Mouse (Mus musculus) inflammation-experienced regulatory T-cells, adult 6 months (primary cell): ENCODE results near the gene Syt11. TPM values are rescaled to one million over a fixed set of nuclear protein-coding genes. Genes with fewer than 3 reads are reported as not detected.
"Not testable (repeated sequence)": the region's sequence is repeated elsewhere in the genome, so short reads cannot be mapped to it uniquely, and the experiment has no call there.

Experiments used
- ATAC-seq: one replicate; pipeline ENCODE4 v1.8.0; 2017
- polyA plus RNA-seq, 3 experiments: library from polyadenylated mRNA; unstranded; fragments of 100-300 nt; shearing (Covaris generic); gene quantifications; one replicate each; pipeline ENCODE4 v1.2.1; 2017

Gene Syt11
- polyA plus RNA-seq, result 100 to 1,000 TPM; 105 to 132 (median 111) TPM

DNA sequence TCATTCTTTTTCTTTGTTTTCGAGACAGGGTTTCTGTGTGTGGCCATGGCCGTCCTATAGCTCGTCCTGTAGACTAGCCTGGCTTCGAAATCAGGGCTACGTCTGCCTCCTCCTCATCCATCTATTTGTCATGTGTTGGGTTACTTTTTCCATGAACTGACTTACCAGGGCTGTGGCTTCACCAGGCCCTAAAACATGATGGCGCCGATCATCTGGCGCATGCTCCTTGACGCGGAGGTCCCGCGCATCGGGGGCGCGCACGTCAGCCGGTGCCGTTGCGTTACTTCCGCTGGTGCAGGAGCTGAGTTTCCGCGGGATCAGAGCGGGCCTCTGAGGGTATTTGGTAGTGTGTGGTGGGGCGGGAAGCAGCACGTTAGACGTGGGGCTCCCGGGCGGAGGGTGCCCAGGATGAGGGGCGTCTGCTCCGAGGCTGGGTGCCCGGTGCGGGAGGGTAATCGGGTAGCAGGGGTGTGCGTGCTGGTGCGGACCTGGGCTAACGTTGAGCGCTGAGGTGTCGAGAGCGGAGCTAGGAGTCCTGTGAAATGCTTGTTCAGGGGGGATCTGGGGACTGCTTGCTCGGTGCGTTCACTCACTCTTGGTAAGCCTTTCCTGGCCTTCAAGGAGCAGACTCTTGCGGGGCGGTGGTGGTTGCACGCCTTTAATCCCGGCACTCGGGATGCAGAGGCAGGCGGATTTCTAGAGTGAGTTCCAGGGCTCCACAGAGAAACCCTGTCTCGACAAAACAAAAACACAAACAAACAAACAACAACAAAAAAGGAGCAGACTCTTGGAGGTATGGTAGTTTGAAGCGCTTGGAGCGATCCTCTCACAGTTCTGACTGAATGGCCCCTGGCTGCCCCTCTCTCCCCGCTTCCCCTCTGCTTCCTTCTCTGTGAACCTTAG is at the start of gene Syt11:
Syt11 (minus strand) TSS at position 226 of the 903 bp plus-strand sequence.
- ATAC-seq, result peak; percentile 49

DNA sequence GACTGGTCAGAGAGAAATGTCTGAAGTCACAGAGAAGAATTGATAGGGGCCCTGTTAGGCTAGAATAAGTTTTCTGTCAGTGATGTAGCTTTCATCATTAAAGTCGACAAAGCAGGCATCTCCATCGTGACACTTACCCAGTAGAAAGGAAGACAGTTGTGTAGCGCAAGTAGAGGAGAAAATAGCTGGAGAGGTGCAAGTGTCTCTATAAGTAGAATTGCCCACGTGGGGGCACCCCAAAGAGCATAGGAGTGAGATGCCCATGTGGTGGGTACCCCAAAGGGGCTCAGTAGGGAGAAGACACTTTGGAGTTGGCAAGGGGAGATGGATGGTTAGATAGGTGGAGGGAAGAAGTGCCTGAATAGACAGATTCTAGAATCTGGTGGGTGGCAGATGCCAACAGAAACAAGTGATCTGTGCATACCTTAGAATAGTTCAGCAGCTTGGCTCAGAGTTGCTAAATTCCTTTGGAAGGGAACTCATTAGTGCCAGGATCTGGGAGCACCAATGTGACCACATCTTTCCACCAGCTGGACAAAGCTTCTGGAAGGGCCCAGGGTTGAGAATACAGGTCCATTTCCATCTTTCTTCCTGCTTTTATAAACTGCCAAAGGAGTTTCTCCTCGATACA is 29.1 kb upstream of the Syt11 start:
- no peak for ATAC-seq

GRCm38 (mm10) chr3:88797507-88797906 is 22.5 kb upstream of the Syt11 start:
- not testable (repeated sequence) for ATAC-seq

- not testable (repeated sequence) for ATAC-seq
These were observed 13.1 kb upstream of the Syt11 start for GRCm38 (mm10) chr3:88788033-88788432.

- not testable (repeated sequence) for ATAC-seq
These were observed 11.8 kb upstream of the Syt11 start for GRCm38 (mm10) chr3:88786805-88787204.

- peak; percentile 48 for ATAC-seq
These were observed 11.4 kb upstream of the Syt11 start for GRCm38 (mm10) chr3:88786323-88786722.

DNA sequence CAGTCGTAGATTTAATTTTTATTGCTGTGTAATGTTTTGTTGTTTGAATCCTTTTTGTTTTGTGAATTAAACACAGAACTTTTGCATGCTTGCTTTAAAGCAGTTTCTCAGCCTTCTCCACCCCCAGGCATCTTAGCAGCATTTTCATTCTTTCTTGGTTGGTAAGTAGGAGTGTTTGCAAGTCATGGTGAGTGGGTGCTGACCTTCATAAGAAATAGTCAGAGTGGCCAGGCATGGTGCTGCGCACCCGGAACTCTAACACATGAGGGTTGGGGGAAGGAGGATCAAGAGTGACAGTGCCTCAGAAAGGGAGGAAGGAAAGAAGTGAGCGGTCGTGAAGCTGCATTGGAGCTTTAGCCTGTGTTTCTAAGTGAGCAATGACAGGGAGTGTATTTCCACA is 9.9 kb upstream of the Syt11 start:
- ATAC-seq, result no peak

- not testable (repeated sequence) for ATAC-seq
These were observed 1.8 kb downstream of the Syt11 start for GRCm38 (mm10) chr3:88773163-88773562.

GRCm38 (mm10) chr3:88772399-88772798 is 2.6 kb downstream of the Syt11 start:
- peak; percentile 70 for ATAC-seq

GRCm38 (mm10) chr3:88771941-88772280 is 3.1 kb downstream of the Syt11 start:
- not testable (repeated sequence) for ATAC-seq

- ATAC-seq, result peak; percentile 50
These were observed 3.6 kb downstream of the Syt11 start for GRCm38 (mm10) chr3:88771189-88771940.

GRCm38 (mm10) chr3:88762401-88762831 is 12.5 kb downstream of the Syt11 start:
- no peak for ATAC-seq

DNA sequence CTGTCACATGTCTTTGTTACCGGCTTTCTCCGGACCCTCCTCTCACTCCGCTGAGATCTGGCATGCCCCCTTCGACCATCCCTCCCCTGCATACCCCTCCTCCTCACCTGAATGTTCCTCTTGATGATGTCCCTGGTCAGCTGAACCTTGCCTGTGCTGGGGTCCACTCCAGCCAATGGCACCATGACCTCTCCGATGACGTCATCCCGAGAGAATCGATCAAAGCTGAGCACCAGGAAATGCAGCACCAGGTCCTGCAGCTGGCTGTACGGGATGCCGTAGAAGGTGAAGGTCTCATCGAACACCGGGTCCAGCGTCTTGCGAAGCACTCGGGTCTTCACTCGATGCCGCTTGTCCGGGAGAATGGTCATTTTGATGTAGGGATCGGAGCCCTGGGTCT is 13.3 kb downstream of the Syt11 start:
- ATAC-seq, result no peak

DNA sequence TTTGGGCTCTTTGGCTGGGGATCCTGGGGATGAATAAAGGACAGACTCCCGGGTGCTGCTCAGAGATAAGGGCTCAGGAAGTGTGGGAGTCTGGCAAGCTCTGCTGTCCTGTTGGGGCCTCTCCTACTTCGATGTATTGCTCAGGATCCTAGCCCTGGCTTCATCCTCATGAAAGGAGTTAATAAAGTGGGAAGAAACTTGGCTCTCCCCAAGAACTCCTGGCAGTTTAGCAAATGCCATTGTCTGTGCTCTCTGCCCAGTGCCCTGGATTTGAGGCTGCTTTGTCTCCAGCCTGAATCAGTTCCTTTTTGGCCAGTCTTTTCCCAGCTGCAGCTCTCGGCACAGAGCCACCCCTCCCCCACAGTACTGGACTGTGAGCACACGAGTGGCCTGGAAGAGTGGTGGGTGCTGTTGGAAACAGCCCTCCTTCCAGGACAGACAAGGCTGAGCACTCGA is 16.9 kb downstream of the Syt11 start:
- ATAC-seq, result no peak

- ATAC-seq, result no peak
These were observed 18.7 kb downstream of the Syt11 start for GRCm38 (mm10) chr3:88756276-88756675.

DNA sequence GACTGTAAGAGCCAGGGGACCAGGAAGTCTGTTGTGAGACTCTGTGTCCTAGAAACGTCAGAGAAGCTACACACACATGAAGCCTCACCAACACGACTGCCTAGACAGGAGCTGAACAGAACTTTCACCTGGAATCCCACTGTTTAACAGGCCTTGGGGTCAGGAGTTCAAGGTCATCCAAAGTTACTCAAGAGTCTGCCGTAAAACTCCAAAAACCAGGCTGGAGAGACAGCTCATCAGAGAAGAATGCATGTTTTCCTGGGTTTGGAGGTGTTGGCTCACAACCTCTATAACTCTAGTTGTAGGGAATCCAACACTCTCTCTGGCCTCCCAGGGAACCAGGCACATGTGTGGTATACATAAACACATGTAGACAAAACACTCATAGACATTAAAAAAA is 19.4 kb downstream of the Syt11 start:
- no peak for ATAC-seq

GRCm38 (mm10) chr3:88754283-88754682 is 20.7 kb downstream of the Syt11 start:
- ATAC-seq, result no peak

DNA sequence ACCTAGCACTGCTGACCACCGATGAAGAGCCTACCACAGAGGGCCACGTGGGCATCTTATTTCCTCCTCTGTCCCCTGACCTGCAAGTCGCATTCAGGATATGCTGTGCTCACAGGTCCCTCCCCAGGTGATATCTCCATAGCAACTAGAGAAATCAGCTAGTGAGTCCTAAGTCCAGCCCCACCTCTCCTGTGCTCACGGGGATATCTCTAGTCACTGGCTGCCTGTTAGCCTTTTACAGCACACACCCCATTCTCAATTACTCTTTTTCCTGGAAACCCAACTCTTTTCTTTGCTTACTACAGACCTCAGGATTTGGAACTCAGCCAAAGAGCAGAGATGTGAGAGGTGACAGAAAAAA is 28.1 kb downstream of the Syt11 start:
- ATAC-seq, result no peak

GRCm38 (mm10) chr3:88746139-88746870 is 28.7 kb downstream of the Syt11 start:
- no peak for ATAC-seq

DNA sequence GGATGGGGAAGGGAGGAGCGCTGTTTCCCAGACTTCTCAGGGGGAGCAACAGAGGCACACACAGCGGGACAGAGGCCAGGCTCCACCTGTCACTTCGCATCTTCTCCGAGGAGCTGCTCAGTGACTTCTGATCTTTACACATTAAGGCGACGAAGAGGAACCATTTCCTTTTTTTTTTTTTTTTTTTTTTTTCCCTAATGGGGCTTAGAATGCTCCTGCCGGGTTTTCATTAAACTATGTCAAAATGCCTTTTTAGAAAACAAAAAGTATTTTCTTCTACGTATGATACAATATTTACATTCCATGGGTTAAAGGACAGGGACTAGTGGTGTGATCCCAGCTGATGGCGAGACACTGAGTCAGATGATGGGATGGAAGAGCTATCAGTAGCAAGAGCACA is 29.4 kb downstream of the Syt11 start:
- ATAC-seq, result no peak

GRCm38 (mm10) chr3:88740147-88740546 is 34.8 kb downstream of the Syt11 start:
- ATAC-seq, result no peak

- ATAC-seq, result no peak
These were observed 36.3 kb downstream of the Syt11 start for GRCm38 (mm10) chr3:88738641-88739040.
